Mouse (Mus musculus) CH12F3 (cell line): Measurements from ENCODE around the gene Clec4e.
"Not testable (repeated sequence)": the region's sequence is repeated elsewhere in the genome, so short reads cannot be mapped to it uniquely, and the experiment has no call there.

ENCODE experiments used
- in situ Hi-C: fragments of 300-500 bp; cut with MboI; formaldehyde crosslinking; loops from 2 replicates; pipeline ENCODE4 v1.14.3; 2020; ENCODE audit warnings: low sequenced_read_pairs

The Clec4e gene

GRCm38 (mm10) chr6:123289753-123290152, at the start of gene Clec4e:
Gene Clec4e, minus strand, starts transcription at chr6:123289870.
- in situ Hi-C loops = no loop called here

- in situ Hi-C loops = no loop called here
These were observed 42.8 kb upstream of the Clec4e start for GRCm38 (mm10) chr6:123332503-123332902.

GRCm38 (mm10) chr6:123308033-123308432, 18.4 kb upstream of the Clec4e start, which contains the start of gene Vmn2r19:
Gene Vmn2r19, plus strand, starts transcription at chr6:123308333.
- in situ Hi-C loops = no loop called here

GRCm38 (mm10) chr6:123306315-123306714, 16.6 kb upstream of the Clec4e start:
- in situ Hi-C loops = not testable (repeated sequence)

GRCm38 (mm10) chr6:123296687-123297086, 7.0 kb upstream of the Clec4e start:
- in situ Hi-C loops = no loop called here

- in situ Hi-C loops = not testable (repeated sequence)
These were observed 3.8 kb upstream of the Clec4e start for GRCm38 (mm10) chr6:123293509-123293908.

GRCm38 (mm10) chr6:123292751-123293400, 3.2 kb upstream of the Clec4e start:
- in situ Hi-C loops = no loop called here

- in situ Hi-C loops = no loop called here
These were observed 739 bp downstream of the Clec4e start for GRCm38 (mm10) chr6:123288931-123289330.

- in situ Hi-C loops = no loop called here
These were observed 3.4 kb downstream of the Clec4e start for GRCm38 (mm10) chr6:123286311-123286710.

- in situ Hi-C loops = no loop called here
These were observed 10.2 kb downstream of the Clec4e start for GRCm38 (mm10) chr6:123279443-123279842.

GRCm38 (mm10) chr6:123266945-123267344, 22.7 kb downstream of the Clec4e start:
- in situ Hi-C loops = no loop called here

- in situ Hi-C loops = no loop called here
These were observed 23.9 kb downstream of the Clec4e start for GRCm38 (mm10) chr6:123265809-123266208.

- in situ Hi-C loops = no loop called here
These were observed 25.5 kb downstream of the Clec4e start for GRCm38 (mm10) chr6:123264194-123264593.

- in situ Hi-C loops = no loop called here
These were observed 28.0 kb downstream of the Clec4e start, which contains the start of gene Clec4d for GRCm38 (mm10) chr6:123261555-123262161. Gene Clec4d, plus strand, starts transcription at chr6:123262111.

- in situ Hi-C loops = no loop called here
These were observed 28.8 kb downstream of the Clec4e start for GRCm38 (mm10) chr6:123260868-123261267.

GRCm38 (mm10) chr6:123259889-123260603, 29.6 kb downstream of the Clec4e start:
- in situ Hi-C loops = no loop called here

- in situ Hi-C loops = no loop called here
These were observed 30.7 kb downstream of the Clec4e start for GRCm38 (mm10) chr6:123258946-123259345.

GRCm38 (mm10) chr6:123252735-123253134, 36.9 kb downstream of the Clec4e start:
- in situ Hi-C loops = no loop called here

GRCm38 (mm10) chr6:123248862-123249261, 40.8 kb downstream of the Clec4e start:
- in situ Hi-C loops = not testable (repeated sequence)

- in situ Hi-C loops = no loop called here
These were observed 45.5 kb downstream of the Clec4e start for GRCm38 (mm10) chr6:123244201-123244600.

- in situ Hi-C loops = no loop called here
These were observed 52.1 kb downstream of the Clec4e start for GRCm38 (mm10) chr6:123237582-123237981.
